ENCODE assay signal across 8 mouse cellular contexts in genomic region chr2:30711476-30711852, GRCm38 (mm10).
A peak's percentile ranks its signal among the peaks of the same experiment; 100 is the strongest.
DNase-seq lines count a peak whose midpoint lies in the region; ATAC-seq and TF ChIP-seq lines count a peak whose summit lies in the region.

No protein-coding gene starts in this region.

- H3K9me3 ChIP-seq in intestine, embryonic 16.5 days (ENCODE audit: control insufficient read depth, low read length) = no peaks in the 10 kb centered on the region
- no peaks in the 10 kb centered on the region for H3K9me3 ChIP-seq in midbrain, postnatal 0 days (ENCODE audit: low read length)

- DNase-seq in cerebellum, adult 2 months = no peak
- no peak for DNase-seq in cerebellum, postnatal 10 days
- peak; percentile 14 to 29 for DNase-seq in thymus, postnatal 10 days (ENCODE audit: low spot score in 2 of 2)
- no peak for DNase-seq in thymus, postnatal 25 days
- DNase-seq in midbrain, postnatal 0 days (ENCODE audit: low spot score) = no peak
- DNase-seq in ovary, postnatal 36 days (ENCODE audit: low spot score) = no peak
- no peak for DNase-seq in embryo, embryonic 9.5 days (ENCODE audit: extremely low spot score)

- no peaks in the 10 kb centered on the region for H3K27me3 ChIP-seq in cerebellum, adult 2 months (ENCODE audit: control insufficient read depth, insufficient read depth, low read length)
- H3K27me3 ChIP-seq in intestine, embryonic 16.5 days (replicated peaks; ENCODE audit: control insufficient read depth, insufficient read depth, low read length) = no peaks in the 10 kb centered on the region
- no peaks in the 10 kb centered on the region for H3K27me3 ChIP-seq in midbrain, postnatal 0 days (ENCODE audit: insufficient read depth, low read length)

- peak overlapping the region; percentile 88 for H3K4me2 ChIP-seq in intestine, embryonic 16.5 days (ENCODE audit: low read depth, low read length)
- peak overlapping the region; percentile 91 for H3K4me2 ChIP-seq in midbrain, postnatal 0 days (ENCODE audit: low read depth, low read length, poor library complexity, severe bottlenecking)

- no peak for TF ChIP-seq CTCF in cerebellum, adult 2 months (IDR thresholded peaks at IDR 0.05; ENCODE audit: borderline replicate concordance, insufficient read depth, low read depth, low read length)
- TF ChIP-seq CTCF in midbrain, postnatal 0 days (IDR thresholded peaks at IDR 0.05) = no peak

- ATAC-seq in intestine, embryonic 16.5 days = peak; percentile 21
- ATAC-seq in midbrain, postnatal 0 days (ENCODE audit: low FRiP score) = peak; percentile 26; the same call in 1 of the 2 replicates

- H3K4me1 ChIP-seq in cerebellum, adult 2 months (ENCODE audit: control insufficient read depth, insufficient read depth, low read length) = peaks cover 32% of the 10 kb centered on the region
- peaks cover 58% of the 10 kb centered on the region for H3K4me1 ChIP-seq in intestine, embryonic 16.5 days (ENCODE audit: control insufficient read depth, insufficient read depth, low read length)
- peaks cover 31% of the 10 kb centered on the region for H3K4me1 ChIP-seq in midbrain, postnatal 0 days (ENCODE audit: insufficient read depth, low read length)

- WGBS in cerebellum, adult 2 months = 5% methylated on average over 15 of the region's 15 CpGs
- 4% methylated on average over 15 of the region's 15 CpGs for WGBS in intestine, embryonic 16.5 days
- 3% methylated on average over 10 of the region's 15 CpGs for WGBS in midbrain, postnatal 0 days

- H3K36me3 ChIP-seq in intestine, embryonic 16.5 days (ENCODE audit: control insufficient read depth, insufficient read depth, low read length) = no peaks in the 10 kb centered on the region
- no peaks in the 10 kb centered on the region for H3K36me3 ChIP-seq in midbrain, postnatal 0 days (ENCODE audit: insufficient read depth, low read length)

- peak overlapping the region; percentile 77 for H3K9ac ChIP-seq in intestine, embryonic 16.5 days (ENCODE audit: low read depth, low read length)
- H3K9ac ChIP-seq in midbrain, postnatal 0 days (replicated peaks; ENCODE audit: low read length, poor library complexity, severe bottlenecking) = peak overlapping the region; percentile 69

- peak; percentile 41; the same call in 1 of the 2 replicates for TF ChIP-seq POLR2A in cerebellum, adult 2 months (IDR thresholded peaks at IDR 0.05; ENCODE audit: borderline replicate concordance, insufficient read depth, low read length)

- H3K27ac ChIP-seq in cerebellum, adult 2 months (ENCODE audit: insufficient read depth, low read length) = peak overlapping the region; percentile 95
- peak overlapping the region; percentile 80 for H3K27ac ChIP-seq in intestine, embryonic 16.5 days (ENCODE audit: low read length)
- H3K27ac ChIP-seq in midbrain, postnatal 0 days (ENCODE audit: low read depth, low read length) = peak overlapping the region; percentile 83

- peak overlapping the region; percentile 60 for H3K4me3 ChIP-seq in cerebellum, adult 2 months (replicated peaks; ENCODE audit: insufficient read depth, low read depth, low read length)
- H3K4me3 ChIP-seq in intestine, embryonic 16.5 days (ENCODE audit: low read length) = peak overlapping the region; percentile 56
- H3K4me3 ChIP-seq in midbrain, postnatal 0 days (ENCODE audit: low read depth, low read length) = peak overlapping the region; percentile 34

Comparison
In these comparisons a context has a peak if more than half of its experiments do, and no peak if none do; other contexts are left out.
1. DNase-seq: peak in thymus, postnatal 10 days (2 of 2); none in cerebellum, adult 2 months (0 of 2), cerebellum, postnatal 10 days (0 of 2), thymus, postnatal 25 days (single experiment), midbrain, postnatal 0 days (single experiment), ovary, postnatal 36 days (single experiment) and embryo, embryonic 9.5 days (single experiment).
2. Peak in every context shown above with its lines, with median percentiles within 50 percentile points of each other: H3K27ac ChIP-seq and H3K4me3 ChIP-seq.